In the genomic region with DNA sequence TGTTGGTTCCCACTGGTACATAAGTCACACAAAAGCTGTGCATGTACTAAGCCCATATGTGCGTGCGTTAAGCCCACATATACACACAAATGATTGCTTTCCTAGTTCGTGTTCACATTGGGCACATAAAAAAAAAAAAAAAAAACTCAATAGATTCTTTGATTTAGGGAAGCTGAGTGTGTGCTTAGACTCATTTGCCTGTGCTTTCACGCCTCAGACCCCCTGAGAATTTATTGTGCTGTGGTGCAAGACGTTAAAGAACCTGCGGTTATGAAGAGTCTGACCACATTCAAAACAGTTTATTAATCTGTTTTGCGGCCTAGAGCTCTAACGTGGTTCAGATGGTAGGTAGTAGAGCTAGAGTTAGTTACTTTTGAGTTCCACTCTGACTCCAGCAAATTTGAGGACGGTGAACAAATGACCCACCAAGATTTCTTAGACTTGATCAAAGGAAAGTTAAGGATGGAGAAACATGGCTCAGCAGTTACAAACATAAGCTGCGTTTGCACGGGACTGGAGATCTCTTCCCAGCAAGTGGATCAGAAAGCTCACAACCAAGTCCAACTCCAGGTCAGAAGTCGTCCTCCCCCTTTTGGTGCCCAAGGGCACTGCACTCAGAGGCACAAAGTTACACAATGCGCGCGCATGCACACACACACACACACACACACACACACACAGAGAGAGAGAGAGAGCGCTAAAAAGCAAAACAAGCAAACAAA, we compare ENCODE assay signal across 8 mouse cellular contexts. TPM values are rescaled to one million over a fixed set of nuclear protein-coding genes. Genes with fewer than 3 reads are reported as not detected.
DNase-seq lines count a peak whose midpoint lies in the region; ATAC-seq and TF ChIP-seq lines count a peak whose summit lies in the region.

No protein-coding gene starts in this region.

- H3K9ac ChIP-seq in forebrain, embryonic 11.5 days (ENCODE audit: low read length) = no peak overlapping the region
- peak overlapping the region; percentile 67 for H3K9ac ChIP-seq in liver, embryonic 12.5 days

- no peaks in the 10 kb centered on the region for H3K36me3 ChIP-seq in forebrain, embryonic 10.5 days (replicated peaks)
- H3K36me3 ChIP-seq in forebrain, embryonic 11.5 days (ENCODE audit: control insufficient read depth, insufficient read depth, low read length) = no peaks in the 10 kb centered on the region
- H3K36me3 ChIP-seq in liver, embryonic 12.5 days = peaks cover 3% of the 10 kb centered on the region; the same call in 1 of the 2 replicates
- H3K36me3 ChIP-seq in thymus, adult 2 months (ENCODE audit: control insufficient read depth, insufficient read depth, low read length) = no peaks in the 10 kb centered on the region

- no peak for TF ChIP-seq CTCF in embryonic fibroblast, embryonic 13.5 days (IDR thresholded peaks at IDR 0.05; ENCODE audit: borderline replicate concordance, insufficient read depth, low read length)
- TF ChIP-seq CTCF in thymus, adult 2 months (IDR thresholded peaks at IDR 0.05; ENCODE audit: borderline replicate concordance, control insufficient read depth, extremely low read depth, insufficient read depth, low read length, poor library complexity) = no peak

- no peak for ATAC-seq in forebrain, embryonic 11.5 days (replicated peaks; ENCODE audit: low FRiP score)
- no peak for ATAC-seq in liver, embryonic 12.5 days

- DNase-seq in forebrain, embryonic 10.5 days (ENCODE audit: extremely low spot score, low spot score) = no peak
- no peak for DNase-seq in forebrain, embryonic 11.5 days (ENCODE audit: low spot score)
- DNase-seq in 416B (ENCODE audit: low read depth) = peak; percentile 31
- no peak for DNase-seq in thymus, postnatal 25 days
- no peak for DNase-seq in thymus, adult 2 months
- no peak for DNase-seq in spleen, adult 12 weeks (ENCODE audit: low spot score)

- H3K27ac ChIP-seq in forebrain, embryonic 10.5 days = peak overlapping the region; percentile 92; the same call in 1 of the 2 replicates
- H3K27ac ChIP-seq in forebrain, embryonic 11.5 days (ENCODE audit: low read depth, low read length) = no peak overlapping the region; the same call in 1 of the 2 replicates
- 0 out of 2 replicates have a peak overlapping the region, but pooled peaks have one; percentile 3 for H3K27ac ChIP-seq in embryonic fibroblast, embryonic 13.5 days (ENCODE audit: insufficient read depth, low read length)
- H3K27ac ChIP-seq in liver, embryonic 12.5 days = peak overlapping the region; percentile 95
- no peak overlapping the region for H3K27ac ChIP-seq in thymus, adult 2 months (ENCODE audit: control insufficient read depth, insufficient read depth, low read length)

- WGBS in forebrain, embryonic 10.5 days = 88% methylated on average over 16 of the region's 16 CpGs
- WGBS in forebrain, embryonic 11.5 days = 88% methylated on average over 16 of the region's 16 CpGs
- 83% methylated on average over 13 of the region's 16 CpGs for WGBS in liver, embryonic 12.5 days (ENCODE audit: insufficient replicate concordance)
- WGBS in thymus, adult 2 months = 80% methylated on average over 16 of the region's 16 CpGs

- H3K4me1 ChIP-seq in forebrain, embryonic 10.5 days = peaks cover 27% of the 10 kb centered on the region
- peaks cover 3% of the 10 kb centered on the region for H3K4me1 ChIP-seq in forebrain, embryonic 11.5 days (replicated peaks; ENCODE audit: control insufficient read depth, insufficient read depth, low read length)
- peaks cover 2% of the 10 kb centered on the region; the same call in 1 of the 2 replicates for H3K4me1 ChIP-seq in embryonic fibroblast, embryonic 13.5 days (ENCODE audit: control insufficient read depth, insufficient read depth, low read length)
- peaks cover 58% of the 10 kb centered on the region for H3K4me1 ChIP-seq in liver, embryonic 12.5 days
- peaks cover 8% of the 10 kb centered on the region for H3K4me1 ChIP-seq in thymus, adult 2 months (replicated peaks; ENCODE audit: control insufficient read depth, insufficient read depth, low read length)

- no peaks in the 10 kb centered on the region for H3K27me3 ChIP-seq in forebrain, embryonic 10.5 days (ENCODE audit: poor library complexity, severe bottlenecking)
- no peaks in the 10 kb centered on the region for H3K27me3 ChIP-seq in forebrain, embryonic 11.5 days (ENCODE audit: control insufficient read depth, insufficient read depth, low read length)
- H3K27me3 ChIP-seq in liver, embryonic 12.5 days (replicated peaks) = no peaks in the 10 kb centered on the region
- H3K27me3 ChIP-seq in thymus, adult 2 months (ENCODE audit: control insufficient read depth, insufficient read depth, low read length) = peaks cover 5% of the 10 kb centered on the region; the same call in 1 of the 2 replicates

- no peaks in the 10 kb centered on the region for H3K9me3 ChIP-seq in forebrain, embryonic 10.5 days
- H3K9me3 ChIP-seq in forebrain, embryonic 11.5 days (ENCODE audit: control insufficient read depth, low read length) = no peaks in the 10 kb centered on the region
- no peaks in the 10 kb centered on the region for H3K9me3 ChIP-seq in liver, embryonic 12.5 days (replicated peaks)

- H3K4me3 ChIP-seq in forebrain, embryonic 10.5 days = peak overlapping the region; percentile 87
- no peak overlapping the region for H3K4me3 ChIP-seq in forebrain, embryonic 11.5 days (ENCODE audit: low read depth, low read length)
- no peak overlapping the region for H3K4me3 ChIP-seq in embryonic fibroblast, embryonic 13.5 days (ENCODE audit: insufficient read depth, low read length)
- H3K4me3 ChIP-seq in liver, embryonic 12.5 days = no peak overlapping the region
- no peak overlapping the region for H3K4me3 ChIP-seq in thymus, adult 2 months (ENCODE audit: control insufficient read depth, insufficient read depth, low read length)

- no peak overlapping the region for H3K4me2 ChIP-seq in forebrain, embryonic 11.5 days (ENCODE audit: low read depth, low read length, severe bottlenecking)
- peak overlapping the region; percentile 90 for H3K4me2 ChIP-seq in liver, embryonic 12.5 days

- no peak for TF ChIP-seq POLR2A in embryonic fibroblast, embryonic 13.5 days (IDR thresholded peaks at IDR 0.05; ENCODE audit: low read depth, low read length)
- TF ChIP-seq POLR2A in thymus, adult 2 months (IDR thresholded peaks at IDR 0.05; ENCODE audit: control insufficient read depth, extremely low read depth, insufficient read depth, low read length, poor library complexity) = no peak

RNA-seq across cellular contexts. Expression of a gene that starts 1.2 kb away (rescaled TPM):
- polyA plus RNA-seq in forebrain, embryonic 10.5 days (2016; fragmentation: Nextera tagmentation; extraction: Ambion mirVana) = 5.6 and 6.5 TPM in 2 replicates
- 9.2 and 9.4 TPM in 2 replicates for polyA plus RNA-seq in forebrain, embryonic 11.5 days (2014; fragmentation: Nextera tagmentation; extraction: Ambion mirVana)
- 14.2 and 19.7 TPM in 2 replicates for polyA plus RNA-seq in embryonic fibroblast, embryonic 13.5 days (2011; ENCODE audit: insufficient read length, low read depth, missing spikeins)
- polyA plus RNA-seq in liver, embryonic 12.5 days (2016; fragmentation: Nextera tagmentation; extraction: Ambion mirVana) = 8.0 and 8.3 TPM in 2 replicates
- polyA plus RNA-seq in thymus, adult 2 months (2012; rRNA removed) = 2.3 and 2.7 TPM in 2 replicates

RNA-seq across cellular contexts. Expression of a gene that starts 22.4 kb away (rescaled TPM):
- polyA plus RNA-seq in forebrain, embryonic 10.5 days (2016; fragmentation: Nextera tagmentation; extraction: Ambion mirVana) = 241 and 245 TPM in 2 replicates
- polyA plus RNA-seq in forebrain, embryonic 11.5 days (2014; fragmentation: Nextera tagmentation; extraction: Ambion mirVana) = 192 and 201 TPM in 2 replicates
- polyA plus RNA-seq in embryonic fibroblast, embryonic 13.5 days (2011; ENCODE audit: insufficient read length, low read depth, missing spikeins) = 104 and 113 TPM in 2 replicates
- 208 and 214 TPM in 2 replicates for polyA plus RNA-seq in liver, embryonic 12.5 days (2016; fragmentation: Nextera tagmentation; extraction: Ambion mirVana)
- polyA plus RNA-seq in thymus, adult 2 months (2012; rRNA removed) = 14.5 and 15.6 TPM in 2 replicates

Comparison
In these comparisons a context has a peak if more than half of its experiments do, and no peak if none do; other contexts are left out.
1. H3K27ac ChIP-seq: peak in forebrain, embryonic 10.5 days (single experiment), embryonic fibroblast, embryonic 13.5 days (single experiment) and liver, embryonic 12.5 days (single experiment); none in forebrain, embryonic 11.5 days (single experiment) and thymus, adult 2 months (single experiment).